Mouse (Mus musculus): ENCODE data around the gene Nacad. TPM values are rescaled to one million over a fixed set of nuclear protein-coding genes. Genes with fewer than 3 reads are reported as not detected.

Gene Nacad
- polyA plus RNA-seq, 1 experiment from 2014 or later: 2.0 TPM

- no peak for ATAC-seq (ENCODE audit: insufficient number of reproducible peaks, low FRiP score)
- no peak overlapping the region for H3K9ac ChIP-seq
- no peak overlapping the region for H3K4me3 ChIP-seq
- 59% methylated on average over 6 of the region's 6 CpGs for WGBS
- no peak overlapping the region for H3K4me2 ChIP-seq
- peaks cover 8% of the 10 kb centered on the region for H3K27me3 ChIP-seq (replicated peaks)
- H3K4me1 ChIP-seq (replicated peaks): peaks cover 46% of the 10 kb centered on the region
- no peak overlapping the region for H3K27ac ChIP-seq (ENCODE audit: poor library complexity, severe bottlenecking)
- H3K9me3 ChIP-seq (replicated peaks): no peaks in the 10 kb centered on the region
- peaks cover 83% of the 10 kb centered on the region for H3K36me3 ChIP-seq
Observed at GRCm38 (mm10) chr11:6594845-6595244, 11.0 kb downstream of the Nacad start.

- Histone ChIP-seq H3K27me3 (replicated peaks) (no peaks in the 10 kb centered on the region; the same call in 1 of the 2 replicates), H3K9ac (no peak overlapping the region), H3K27ac (ENCODE audit: poor library complexity, severe bottlenecking) (no peak overlapping the region), H3K4me3 (no peak overlapping the region), H3K36me3 (peaks cover 93% of the 10 kb centered on the region), H3K4me2 (no peak overlapping the region), H3K4me1 (replicated peaks) (peaks cover 31% of the 10 kb centered on the region), H3K9me3 (replicated peaks) (no peaks in the 10 kb centered on the region)
- 80% methylated on average over 11 of the region's 11 CpGs for whole genome bisulfite sequencing
- no peak for ATAC-seq (ENCODE audit: insufficient number of reproducible peaks, low FRiP score)
Observed at GRCm38 (mm10) chr11:6593406-6593805, 12.4 kb downstream of the Nacad start.

- Histone ChIP-seq H3K27ac (ENCODE audit: poor library complexity, severe bottlenecking) (no peak overlapping the region), H3K9me3 (replicated peaks) (no peaks in the 10 kb centered on the region), H3K4me3 (no peak overlapping the region), H3K4me1 (replicated peaks) (peaks cover 35% of the 10 kb centered on the region), H3K36me3 (peaks cover 82% of the 10 kb centered on the region), H3K27me3 (replicated peaks) (no peaks in the 10 kb centered on the region; the same call in 1 of the 2 replicates), H3K4me2 (no peak overlapping the region), H3K9ac (no peak overlapping the region)
- ATAC-seq (ENCODE audit: insufficient number of reproducible peaks, low FRiP score): no peak
- WGBS: 77% methylated on average over 10 of the region's 10 CpGs
Observed at GRCm38 (mm10) chr11:6590933-6591675, 14.7 kb downstream of the Nacad start.

GRCm38 (mm10) chr11:6589838-6590237 lies 16.0 kb downstream of the Nacad start:
- Histone ChIP-seq H3K9ac (no peak overlapping the region), H3K9me3 (replicated peaks) (no peaks in the 10 kb centered on the region), H3K36me3 (peaks cover 84% of the 10 kb centered on the region), H3K4me2 (no peak overlapping the region), H3K27ac (ENCODE audit: poor library complexity, severe bottlenecking) (no peak overlapping the region), H3K4me1 (replicated peaks) (peaks cover 30% of the 10 kb centered on the region), H3K27me3 (replicated peaks) (no peaks in the 10 kb centered on the region), H3K4me3 (no peak overlapping the region)
- WGBS: 75% methylated on average over 7 of the region's 7 CpGs
- ATAC-seq (ENCODE audit: insufficient number of reproducible peaks, low FRiP score): no peak

GRCm38 (mm10) chr11:6588295-6588694 lies 17.6 kb downstream of the Nacad start:
- ATAC-seq (ENCODE audit: insufficient number of reproducible peaks, low FRiP score): no peak

GRCm38 (mm10) chr11:6587249-6587940 lies 18.5 kb downstream of the Nacad start:
- 82% methylated on average over 7 of the region's 7 CpGs for WGBS
- no peak for ATAC-seq (ENCODE audit: insufficient number of reproducible peaks, low FRiP score)
- peaks cover 77% of the 10 kb centered on the region for H3K36me3 ChIP-seq
- no peak overlapping the region for H3K9ac ChIP-seq
- H3K4me2 ChIP-seq: no peak overlapping the region
- H3K9me3 ChIP-seq (replicated peaks): no peaks in the 10 kb centered on the region
- H3K27ac ChIP-seq (ENCODE audit: poor library complexity, severe bottlenecking): no peak overlapping the region
- H3K27me3 ChIP-seq (replicated peaks): no peaks in the 10 kb centered on the region
- H3K4me1 ChIP-seq (replicated peaks): peaks cover 19% of the 10 kb centered on the region
- H3K4me3 ChIP-seq: no peak overlapping the region

More at GRCm38 (mm10) chr11:6588295-6588694, 17.6 kb downstream of the Nacad start:
- Histone ChIP-seq H3K4me2 (no peak overlapping the region), H3K27me3 (replicated peaks) (no peaks in the 10 kb centered on the region), H3K36me3 (peaks cover 79% of the 10 kb centered on the region), H3K27ac (ENCODE audit: poor library complexity, severe bottlenecking) (no peak overlapping the region), H3K4me1 (replicated peaks) (peaks cover 19% of the 10 kb centered on the region), H3K4me3 (no peak overlapping the region), H3K9ac (no peak overlapping the region), H3K9me3 (replicated peaks) (no peaks in the 10 kb centered on the region)
- WGBS: 92% methylated on average over 7 of the region's 7 CpGs

- peaks cover 69% of the 10 kb centered on the region for H3K36me3 ChIP-seq
- ATAC-seq (ENCODE audit: insufficient number of reproducible peaks, low FRiP score): no peak
- H3K9ac ChIP-seq: no peak overlapping the region
- H3K4me1 ChIP-seq (replicated peaks): peaks cover 19% of the 10 kb centered on the region
- H3K27ac ChIP-seq (ENCODE audit: poor library complexity, severe bottlenecking): no peak overlapping the region
- H3K27me3 ChIP-seq (replicated peaks): no peaks in the 10 kb centered on the region
- no peak overlapping the region for H3K4me3 ChIP-seq
- no peaks in the 10 kb centered on the region for H3K9me3 ChIP-seq (replicated peaks)
- 68% methylated on average over 3 of the region's 3 CpGs for WGBS
- no peak overlapping the region for H3K4me2 ChIP-seq
Observed at GRCm38 (mm10) chr11:6586660-6587059, 19.2 kb downstream of the Nacad start.

- 87% methylated on average over 8 of the region's 8 CpGs for WGBS
- Histone ChIP-seq H3K27me3 (replicated peaks) (no peaks in the 10 kb centered on the region), H3K36me3 (peaks cover 60% of the 10 kb centered on the region), H3K9me3 (replicated peaks) (no peaks in the 10 kb centered on the region), H3K4me1 (replicated peaks) (peaks cover 19% of the 10 kb centered on the region), H3K27ac (ENCODE audit: poor library complexity, severe bottlenecking) (no peak overlapping the region), H3K4me2 (no peak overlapping the region), H3K4me3 (no peak overlapping the region), H3K9ac (no peak overlapping the region)
- no peak for ATAC-seq (ENCODE audit: insufficient number of reproducible peaks, low FRiP score)
Observed at GRCm38 (mm10) chr11:6585748-6586147, 20.1 kb downstream of the Nacad start.

GRCm38 (mm10) chr11:6581560-6581959 lies 24.3 kb downstream of the Nacad start:
- H3K36me3 ChIP-seq: peaks cover 36% of the 10 kb centered on the region

GRCm38 (mm10) chr11:6580065-6580750 lies 25.6 kb downstream of the Nacad start:
- H3K4me1 ChIP-seq (replicated peaks): peaks cover 7% of the 10 kb centered on the region; the same call in 1 of the 2 replicates
- no peaks in the 10 kb centered on the region for H3K27me3 ChIP-seq (replicated peaks)
- H3K27ac ChIP-seq (ENCODE audit: poor library complexity, severe bottlenecking): no peak overlapping the region
- 60% methylated on average over 4 of the region's 4 CpGs for WGBS
- peaks cover 35% of the 10 kb centered on the region for H3K36me3 ChIP-seq
- no peak for ATAC-seq (ENCODE audit: insufficient number of reproducible peaks, low FRiP score)
- no peak overlapping the region for H3K9ac ChIP-seq
- H3K4me2 ChIP-seq: no peak overlapping the region
- H3K4me3 ChIP-seq: no peak overlapping the region
- H3K9me3 ChIP-seq (replicated peaks): no peaks in the 10 kb centered on the region

More at GRCm38 (mm10) chr11:6581560-6581959, 24.3 kb downstream of the Nacad start:
- Histone ChIP-seq H3K9me3 (replicated peaks) (no peaks in the 10 kb centered on the region), H3K9ac (no peak overlapping the region), H3K27me3 (replicated peaks) (no peaks in the 10 kb centered on the region), H3K4me2 (no peak overlapping the region), H3K4me3 (no peak overlapping the region), H3K4me1 (replicated peaks) (peaks cover 15% of the 10 kb centered on the region), H3K27ac (ENCODE audit: poor library complexity, severe bottlenecking) (no peak overlapping the region)
- no peak for ATAC-seq (ENCODE audit: insufficient number of reproducible peaks, low FRiP score)
- 95% methylated on average over 2 of the region's 2 CpGs for WGBS

GRCm38 (mm10) chr11:6579361-6579760 lies 26.5 kb downstream of the Nacad start:
- Histone ChIP-seq H3K27me3 (replicated peaks) (no peaks in the 10 kb centered on the region), H3K4me3 (no peak overlapping the region), H3K9me3 (replicated peaks) (no peaks in the 10 kb centered on the region), H3K27ac (ENCODE audit: poor library complexity, severe bottlenecking) (no peak overlapping the region), H3K36me3 (peaks cover 27% of the 10 kb centered on the region), H3K4me2 (no peak overlapping the region), H3K4me1 (replicated peaks) (peaks cover 7% of the 10 kb centered on the region; the same call in 1 of the 2 replicates), H3K9ac (no peak overlapping the region)
- 92% methylated on average over 7 of the region's 7 CpGs for WGBS
- no peak for ATAC-seq (ENCODE audit: insufficient number of reproducible peaks, low FRiP score)
